Mouse (Mus musculus) A20 (cell line): ENCODE measurements around the gene Serpini1.
"Not testable (repeated sequence)": the region's sequence is repeated elsewhere in the genome, so short reads cannot be mapped to it uniquely, and the experiment has no call there.

Experiments used
- DNase-seq: peaks from one replicate; pipeline ENCODE4 v3.0.0-alpha.2; 2011; ENCODE audit warnings: low read depth, low spot score

The Serpini1 gene

GRCm38 (mm10) chr3:75635648-75636047 lies 78.3 kb downstream of the Serpini1 start:
- no peak for DNase-seq

GRCm38 (mm10) chr3:75639546-75639945 lies 82.2 kb downstream of the Serpini1 start:
- DNase-seq, result no peak

GRCm38 (mm10) chr3:75647542-75647941 lies 90.2 kb downstream of the Serpini1 start:
- no peak for DNase-seq

GRCm38 (mm10) chr3:75648226-75648625 lies 90.9 kb downstream of the Serpini1 start:
- DNase-seq, result no peak

- not testable (repeated sequence) for DNase-seq
Measured at GRCm38 (mm10) chr3:75650416-75651154, 93.2 kb downstream of the Serpini1 start.

GRCm38 (mm10) chr3:75651603-75652115 lies 94.3 kb downstream of the Serpini1 start:
- no peak for DNase-seq

- not testable (repeated sequence) for DNase-seq
Measured at GRCm38 (mm10) chr3:75653901-75654300, 96.6 kb downstream of the Serpini1 start.

GRCm38 (mm10) chr3:75655578-75656344 lies 98.4 kb downstream of the Serpini1 start:
- peak; percentile 56 for DNase-seq

GRCm38 (mm10) chr3:75666962-75667361 lies 109.6 kb downstream of the Serpini1 start:
- DNase-seq, result peak; percentile 8

- DNase-seq, result no peak
Measured at GRCm38 (mm10) chr3:75670425-75670824, 113.1 kb downstream of the Serpini1 start.

GRCm38 (mm10) chr3:75682881-75683280 lies 125.5 kb downstream of the Serpini1 start:
- DNase-seq, result no peak

- no peak for DNase-seq
Measured at GRCm38 (mm10) chr3:75686775-75687174, 129.4 kb downstream of the Serpini1 start.

- DNase-seq, result no peak
Measured at GRCm38 (mm10) chr3:75687187-75687825, 130.0 kb downstream of the Serpini1 start.

GRCm38 (mm10) chr3:75690321-75690720 lies 133.0 kb downstream of the Serpini1 start:
- no peak for DNase-seq

GRCm38 (mm10) chr3:75692088-75692487 lies 134.7 kb downstream of the Serpini1 start:
- DNase-seq, result no peak
